ENCODE assay signal across 16 mouse cellular contexts in the genomic region with DNA sequence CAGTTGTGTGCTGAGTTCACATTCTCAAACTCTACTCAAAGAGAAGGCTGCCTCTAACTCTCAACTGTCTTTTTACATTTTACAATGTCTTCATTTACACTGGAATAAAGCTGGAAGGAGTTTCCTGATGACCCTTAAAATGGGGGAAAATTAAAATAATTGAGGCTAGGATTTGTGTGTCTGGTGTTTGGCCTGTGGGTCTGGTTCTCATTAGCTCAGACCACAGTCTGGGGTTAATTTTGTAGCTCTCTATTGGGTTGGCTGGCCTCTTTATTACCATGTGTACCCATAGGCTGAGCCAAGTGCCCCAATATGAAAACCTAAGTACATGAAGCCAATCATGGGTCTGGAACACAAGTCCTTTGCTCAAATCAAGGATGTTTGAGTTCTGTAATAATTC.
"Had no signal": no experiment of that assay in that cellular context is flagged by ENCODE, and none has a peak within 500 bp of the region (broad histone marks: within the 10 kb centered on the region; RNA-seq: fewer than 3 reads in every experiment).

No protein-coding gene starts in this region.

- H3K9ac ChIP-seq: kidney, embryonic 15.5 days; limb, embryonic 13.5 days; liver, embryonic 15.5 days; neural tube, embryonic 12.5 days had no signal

- H3K9me3 ChIP-seq: kidney, embryonic 15.5 days; limb, embryonic 13.5 days; liver, embryonic 15.5 days; midbrain, embryonic 10.5 days; neural tube, embryonic 12.5 days had no signal

- H3K27me3 ChIP-seq: kidney, embryonic 15.5 days; limb, embryonic 13.5 days; liver, embryonic 15.5 days; neural tube, embryonic 12.5 days had no signal

- H3K4me1 ChIP-seq: liver, embryonic 15.5 days; neural tube, embryonic 12.5 days had no signal

- H3K4me2 ChIP-seq: kidney, embryonic 15.5 days; limb, embryonic 13.5 days; liver, embryonic 11.5 days; liver, embryonic 15.5 days; neural tube, embryonic 12.5 days had no signal

- H3K36me3 ChIP-seq: kidney, embryonic 15.5 days; limb, embryonic 13.5 days; liver, embryonic 15.5 days; midbrain, embryonic 10.5 days; neural tube, embryonic 12.5 days had no signal

- ATAC-seq: lung, postnatal 0 days had no signal

- H3K4me3 ChIP-seq: kidney, embryonic 15.5 days; limb, embryonic 13.5 days; liver, embryonic 15.5 days; midbrain, embryonic 10.5 days; myocyte; neural tube, embryonic 12.5 days had no signal

- DNase-seq: kidney, adult 18-20 months; kidney, postnatal 14 days; lung, adult 2 months; lung, postnatal 36 days; midbrain, embryonic 14.5 days; retina, postnatal 1 day; thymus, adult 18-20 months; thymus, postnatal 14 days had no signal

- H3K27ac ChIP-seq: kidney, embryonic 15.5 days; limb, embryonic 13.5 days; liver, embryonic 15.5 days; midbrain, embryonic 10.5 days; neural tube, embryonic 12.5 days had no signal
